In genomic region chr12:4548053-4549013, GRCm38 (mm10) we compare ENCODE assay signal across 8 mouse cellular contexts. TPM values are rescaled to one million over a fixed set of nuclear protein-coding genes. Genes with fewer than 3 reads are reported as not detected.
DNase-seq lines count a peak whose midpoint lies in the region; ATAC-seq and TF ChIP-seq lines count a peak whose summit lies in the region.

No protein-coding gene starts in this region.

- H3K9me3 ChIP-seq in CH12.LX (replicated peaks; ENCODE audit: low read length) = no peaks in the 10 kb centered on the region
- H3K9me3 ChIP-seq in forebrain, embryonic 13.5 days (replicated peaks) = no peaks in the 10 kb centered on the region
- no peaks in the 10 kb centered on the region for H3K9me3 ChIP-seq in liver, embryonic 15.5 days (replicated peaks)
- H3K9me3 ChIP-seq in neural tube, embryonic 12.5 days = no peaks in the 10 kb centered on the region
- H3K9me3 ChIP-seq in stomach, postnatal 0 days (ENCODE audit: control insufficient read depth, low read length) = no peaks in the 10 kb centered on the region

- WGBS in forebrain, embryonic 13.5 days = 26% methylated on average over 18 of the region's 18 CpGs
- 21% methylated on average over 18 of the region's 18 CpGs for WGBS in liver, embryonic 15.5 days (ENCODE audit: insufficient replicate concordance)
- 22% methylated on average over 18 of the region's 18 CpGs for WGBS in neural tube, embryonic 12.5 days
- 15% methylated on average over 18 of the region's 18 CpGs for WGBS in stomach, postnatal 0 days

- intact Hi-C loops in heart, postnatal 10 days (cut with DNase I) = loop anchor here (1.0 to 10.0 kb wide), 6 partner anchors 20 to 622 kb away; partner anchors contain the start of genes Cenpo, Ncoa1 and Ptrhd1

- no peaks in the 10 kb centered on the region for H3K27me3 ChIP-seq in CH12.LX (replicated peaks)
- no peaks in the 10 kb centered on the region for H3K27me3 ChIP-seq in forebrain, embryonic 13.5 days
- no peaks in the 10 kb centered on the region for H3K27me3 ChIP-seq in liver, embryonic 15.5 days
- H3K27me3 ChIP-seq in neural tube, embryonic 12.5 days (replicated peaks) = no peaks in the 10 kb centered on the region
- H3K27me3 ChIP-seq in stomach, postnatal 0 days (ENCODE audit: control insufficient read depth, insufficient read depth, low read length) = no peaks in the 10 kb centered on the region

- peak; percentile 93 for DNase-seq in CH12.LX (ENCODE audit: extremely low read depth)
- peak; percentile 2 for DNase-seq in c-Kit-negative CD71-positive TER-119-positive erythroid progenitor cells, embryonic 14.5 days (ENCODE audit: low read depth, low spot score)
- peak; percentile 84 to 88 for DNase-seq in heart, postnatal 10 days
- peak; percentile 82 to 87 for DNase-seq in kidney, postnatal 4 days
- peak; percentile 75 for DNase-seq in stomach, postnatal 0 days (ENCODE audit: low spot score)

- H3K4me1 ChIP-seq in CH12.LX (ENCODE audit: control insufficient read depth in 1 of 2, insufficient read depth in 2 of 2) = 0 out of 4 replicates have a peak, but pooled peaks cover 0 to 5% of the 10 kb centered on the region in 2 experiments
- no peaks in the 10 kb centered on the region for H3K4me1 ChIP-seq in forebrain, embryonic 13.5 days
- 0 out of 2 replicates have a peak, but pooled peaks cover 3% of the 10 kb centered on the region for H3K4me1 ChIP-seq in liver, embryonic 15.5 days (replicated peaks)
- H3K4me1 ChIP-seq in neural tube, embryonic 12.5 days = peaks cover 2% of the 10 kb centered on the region; the same call in 1 of the 2 replicates
- no peaks in the 10 kb centered on the region for H3K4me1 ChIP-seq in stomach, postnatal 0 days (replicated peaks; ENCODE audit: control insufficient read depth, insufficient read depth)

- H3K4me2 ChIP-seq in CH12.LX (ENCODE audit: insufficient read depth, low read depth, poor library complexity, severe bottlenecking) = peak overlapping the region; percentile 51
- H3K4me2 ChIP-seq in forebrain, embryonic 13.5 days = peak overlapping the region; percentile 50
- H3K4me2 ChIP-seq in liver, embryonic 15.5 days = peak overlapping the region; percentile 34; the same call in 1 of the 2 replicates
- peak overlapping the region; percentile 42 for H3K4me2 ChIP-seq in neural tube, embryonic 12.5 days (replicated peaks)
- H3K4me2 ChIP-seq in stomach, postnatal 0 days (replicated peaks; ENCODE audit: low read depth) = peak overlapping the region; percentile 51

- in situ Hi-C loops in CH12.LX (cut with MboI; ENCODE audit: low pct_ligation_motif_present, low pct_unique_long_range_greater_than_20kb, low sequenced_read_pairs) = loop anchor here (10.0 to 25.0 kb wide), 3 partner anchors 311 to 611 kb away; partner anchors contain the start of genes Cenpo, Dnajc27 and Ptrhd1

- peak; percentile 44 to 95; a peak in 3 of 4 replicates for TF ChIP-seq CTCF in CH12.LX (conservative IDR thresholded peaks at IDR 0.05 in 1 of 2, IDR thresholded peaks at IDR 0.05 in 1 of 2; ENCODE audit: low read depth in 2 of 2, low read length in 2 of 2)
- peak; percentile 91 for TF ChIP-seq CTCF in stomach, postnatal 0 days (IDR thresholded peaks at IDR 0.05; ENCODE audit: low read depth)

- no peak; the same call in none of the 2 replicates for TF ChIP-seq RAD21 in CH12.LX (IDR thresholded peaks at IDR 0.05; ENCODE audit: low read depth, low read length)

- H3K9ac ChIP-seq in CH12.LX (ENCODE audit: insufficient read depth, low read depth) = peak overlapping the region; percentile 63
- H3K9ac ChIP-seq in forebrain, embryonic 13.5 days = no peak overlapping the region
- no peak overlapping the region for H3K9ac ChIP-seq in liver, embryonic 15.5 days
- H3K9ac ChIP-seq in neural tube, embryonic 12.5 days = no peak overlapping the region
- H3K9ac ChIP-seq in stomach, postnatal 0 days (ENCODE audit: low read length) = no peak overlapping the region

- TF ChIP-seq EP300 in CH12.LX (IDR thresholded peaks at IDR 0.05; ENCODE audit: low read length) = no peak
- TF ChIP-seq EP300 in stomach, postnatal 0 days (optimal IDR thresholded peaks at IDR 0.05) = no peak

- H3K79me2 ChIP-seq in CH12.LX (replicated peaks; ENCODE audit: control insufficient read depth, extremely low read depth, insufficient read depth, poor library complexity, severe bottlenecking) = no peaks in the 10 kb centered on the region

- ATAC-seq in forebrain, embryonic 13.5 days = peak; percentile 87
- ATAC-seq in liver, embryonic 15.5 days (ENCODE audit: insufficient read depth) = no peak
- peak; percentile 72 for ATAC-seq in neural tube, embryonic 12.5 days (ENCODE audit: low FRiP score, low read depth)
- peak; percentile 74 for ATAC-seq in stomach, postnatal 0 days (ENCODE audit: low FRiP score, low TSS enrichment)

- dilution Hi-C loops in CH12.LX (cut with MboI; ENCODE audit: extremely low pct_ligation_motif_present, extremely low pct_unique_long_range_greater_than_20kb, low sequenced_read_pairs) = no loop called here

- H3K36me3 ChIP-seq in CH12.LX (replicated peaks in 1 of 2; ENCODE audit: control insufficient read depth in 1 of 2, insufficient read depth in 1 of 2, low read length in 1 of 2) = no peaks in the 10 kb centered on the region
- no peaks in the 10 kb centered on the region for H3K36me3 ChIP-seq in forebrain, embryonic 13.5 days (ENCODE audit: poor library complexity, severe bottlenecking)
- H3K36me3 ChIP-seq in liver, embryonic 15.5 days (replicated peaks) = no peaks in the 10 kb centered on the region
- H3K36me3 ChIP-seq in neural tube, embryonic 12.5 days = no peaks in the 10 kb centered on the region
- no peaks in the 10 kb centered on the region for H3K36me3 ChIP-seq in stomach, postnatal 0 days (ENCODE audit: control insufficient read depth, insufficient read depth, low read length)

- H3K27ac ChIP-seq in CH12.LX (ENCODE audit: insufficient read depth, low read depth) = no peak overlapping the region
- H3K27ac ChIP-seq in forebrain, embryonic 13.5 days = no peak overlapping the region
- H3K27ac ChIP-seq in liver, embryonic 15.5 days (replicated peaks) = no peak overlapping the region
- H3K27ac ChIP-seq in neural tube, embryonic 12.5 days = no peak overlapping the region
- H3K27ac ChIP-seq in stomach, postnatal 0 days (replicated peaks) = no peak overlapping the region

- peak overlapping the region; percentile 28 to 41 (median 38) for H3K4me3 ChIP-seq in CH12.LX (replicated peaks in 1 of 3; ENCODE audit: low read depth in 2 of 3, low read length in 2 of 3, poor library complexity in 1 of 3)
- no peak overlapping the region for H3K4me3 ChIP-seq in forebrain, embryonic 13.5 days
- no peak overlapping the region for H3K4me3 ChIP-seq in liver, embryonic 15.5 days (replicated peaks)
- H3K4me3 ChIP-seq in neural tube, embryonic 12.5 days = no peak overlapping the region
- 0 out of 2 replicates have a peak overlapping the region, but pooled peaks have one; percentile 15 for H3K4me3 ChIP-seq in stomach, postnatal 0 days (ENCODE audit: low read depth, low read length)

- TF ChIP-seq POLR2A in CH12.LX (IDR thresholded peaks at IDR 0.05; ENCODE audit: low read depth, low read length) = no peak

TF ChIP-seq in CH12.LX, 34 proteins besides CTCF, POLR2A, EP300 and RAD21:
- TF ChIP-seq MEF2A (IDR thresholded peaks at IDR 0.05; ENCODE audit: borderline replicate concordance, low read depth, low read length) = no peak
- TF ChIP-seq BHLHE40 (IDR thresholded peaks at IDR 0.05; ENCODE audit: low read depth, low read length) = no peak
- peak; percentile 82 for TF ChIP-seq SMC3 (IDR thresholded peaks at IDR 0.05; ENCODE audit: low read depth, low read length)
- no peak for TF ChIP-seq MAX (IDR thresholded peaks at IDR 0.05; ENCODE audit: low read length)
TF ChIP-seq in CH12.LX: peak in this region for 1.

RNA-seq across cellular contexts. Expression of gene Itsn2, which starts 44.1 kb away (rescaled TPM):
- total RNA-seq in CH12.LX (2012; rRNA removed) = 27.9 and 32.3 TPM in 2 replicates
- total RNA-seq in CH12.LX (2014; rRNA removed) = 48.1 and 54.1 TPM in 2 replicates
- polyA plus RNA-seq in CH12.LX (2012; ENCODE audit: insufficient read length, low read depth) = 44.4 and 45.6 TPM in 2 replicates
- polyA plus RNA-seq in forebrain, embryonic 13.5 days (2015; fragmentation: Nextera tagmentation; extraction: Ambion mirVana) = 14.0 and 14.5 TPM in 2 replicates
- total RNA-seq in heart, postnatal 10 days (2021) = 10 to 100 TPM; 47.0 to 47.3 TPM
- 19.9 and 20.5 TPM in 2 replicates for polyA plus RNA-seq in liver, embryonic 15.5 days (2015; fragmentation: Nextera tagmentation; extraction: Ambion mirVana)
- 17.6 and 22.7 TPM in 2 replicates for polyA plus RNA-seq in neural tube, embryonic 12.5 days (2016; fragmentation: Nextera tagmentation; extraction: Ambion mirVana)
- 23.3 and 26.9 TPM in 2 replicates for polyA plus RNA-seq in stomach, postnatal 0 days (2015; fragmentation: Nextera tagmentation; extraction: Ambion mirVana)

RNA-seq across cellular contexts. Expression of gene Gm3625, which starts 44.4 kb away (rescaled TPM):
- total RNA-seq in CH12.LX (2012; rRNA removed) = not detected in 2 replicates
- total RNA-seq in CH12.LX (2014; rRNA removed) = not detected in 2 replicates
- polyA plus RNA-seq in CH12.LX (2012; ENCODE audit: insufficient read length, low read depth) = not detected in 2 replicates
- polyA plus RNA-seq in forebrain, embryonic 13.5 days (2015; fragmentation: Nextera tagmentation; extraction: Ambion mirVana) = not detected in 2 replicates
- total RNA-seq in heart, postnatal 10 days (2021) = not detected
- not detected in 2 replicates for polyA plus RNA-seq in liver, embryonic 15.5 days (2015; fragmentation: Nextera tagmentation; extraction: Ambion mirVana)
- not detected in 2 replicates for polyA plus RNA-seq in neural tube, embryonic 12.5 days (2016; fragmentation: Nextera tagmentation; extraction: Ambion mirVana)
- not detected in 2 replicates for polyA plus RNA-seq in stomach, postnatal 0 days (2015; fragmentation: Nextera tagmentation; extraction: Ambion mirVana)

Comparison
In these comparisons a context has a peak if more than half of its experiments do, and no peak if none do; other contexts are left out.
1. DNase-seq: peak in every context shown above with its lines; median percentile 93 in CH12.LX; 86 in heart, postnatal 10 days; 84 in kidney, postnatal 4 days; 75 in stomach, postnatal 0 days; 2 in c-Kit-negative CD71-positive TER-119-positive erythroid progenitor cells, embryonic 14.5 days.
2. H3K4me3 ChIP-seq: peak in CH12.LX (3 of 3) and stomach, postnatal 0 days (single experiment); none in forebrain, embryonic 13.5 days (single experiment), liver, embryonic 15.5 days (single experiment) and neural tube, embryonic 12.5 days (single experiment).
3. Peak in every context shown above with its lines, with median percentiles within 50 percentile points of each other: H3K4me2 ChIP-seq.